Mouse (Mus musculus) monocyte, adult 2 months (primary cell): Measurements from ENCODE around the gene Cmss1.
A peak's percentile ranks its signal among the peaks of the same experiment; 100 is the strongest.

Experiments
- DNase-seq, 2 experiments: peaks; one replicate each; pipeline ENCODE4 v3.0.0; 2022; ENCODE audit warnings: low spot score in 2 of 2, low read depth in 1 of 2

Cmss1 gene

DNA sequence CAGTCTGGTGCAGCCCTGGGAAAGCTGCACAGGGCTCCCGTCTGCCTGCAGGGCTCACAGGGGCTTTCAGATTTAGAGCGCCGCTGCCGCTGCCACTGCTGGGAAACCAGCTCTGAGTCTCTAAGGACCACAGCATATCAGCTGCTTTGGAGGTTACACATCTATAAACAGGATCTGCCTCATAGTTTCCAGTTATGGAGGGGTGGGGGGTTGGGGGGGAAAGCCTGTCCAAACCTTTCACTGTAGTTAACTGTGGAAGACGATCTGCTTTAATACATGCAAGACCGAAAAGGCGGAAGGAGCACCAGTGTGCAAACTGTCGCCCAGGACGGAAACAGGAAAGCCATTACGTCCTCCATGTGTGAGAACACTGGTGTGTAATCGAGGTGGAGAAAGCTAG is 213.5 kb downstream of the Cmss1 start:
- DNase-seq, result no peak

DNA sequence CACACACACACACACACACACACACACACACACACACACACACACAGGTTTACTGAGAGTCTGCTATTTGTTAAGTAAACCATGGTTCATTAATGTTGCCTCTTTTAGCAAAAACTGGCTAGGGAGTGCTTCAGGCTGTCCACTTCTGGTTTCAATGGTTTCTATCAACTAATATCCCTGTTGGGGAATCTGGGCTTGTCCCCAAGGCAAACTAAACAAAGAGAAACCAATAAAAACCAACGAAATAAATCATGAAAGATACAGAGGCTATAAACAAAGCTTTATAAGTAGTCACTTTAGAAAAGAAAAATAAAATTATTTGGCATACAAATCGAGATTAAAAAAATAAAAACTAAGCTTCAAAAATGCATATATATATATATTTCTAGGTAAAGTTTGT is 214.2 kb downstream of the Cmss1 start:
- no peak for DNase-seq

GRCm38 (mm10) chr16:57391171-57391570 is 215.5 kb downstream of the Cmss1 start:
- DNase-seq, result peak; percentile 95 to 100

DNA sequence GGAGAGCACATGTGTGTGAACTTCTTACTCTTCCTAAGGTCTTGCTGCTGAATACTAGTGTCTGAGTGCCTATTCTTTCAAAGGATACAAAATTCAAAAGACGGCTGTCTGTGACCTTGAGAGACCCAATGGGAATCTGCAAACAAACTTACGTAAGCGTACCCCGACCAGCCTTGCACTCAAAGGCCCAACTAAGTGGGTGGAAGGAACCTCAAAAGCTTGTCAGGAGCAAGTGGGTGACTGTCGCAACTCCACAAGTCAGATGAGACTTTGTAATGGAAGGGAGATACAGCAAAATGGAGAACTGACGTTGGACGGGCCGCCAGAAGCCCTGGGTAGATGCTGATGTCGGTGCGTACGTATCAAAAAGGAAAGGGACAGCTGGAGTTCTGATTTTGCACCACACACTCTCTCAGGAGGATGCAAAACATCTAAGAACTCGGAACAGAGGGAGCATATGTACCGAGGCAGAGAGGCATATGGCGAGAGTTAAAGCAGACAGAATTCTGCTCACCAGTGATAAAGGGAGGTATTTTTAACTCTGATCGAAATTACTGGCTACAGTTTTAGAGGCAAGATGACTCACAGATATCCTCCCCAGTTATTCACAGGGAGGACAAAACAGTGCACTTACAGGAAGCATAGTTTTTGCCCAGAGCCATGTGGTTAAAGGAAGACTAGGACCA is 217.0 kb downstream of the Cmss1 start:
- DNase-seq, result no peak

GRCm38 (mm10) chr16:57384274-57384673 is 222.4 kb downstream of the Cmss1 start:
- DNase-seq, result no peak

GRCm38 (mm10) chr16:57383266-57383971 is 223.2 kb downstream of the Cmss1 start:
- no peak for DNase-seq

DNA sequence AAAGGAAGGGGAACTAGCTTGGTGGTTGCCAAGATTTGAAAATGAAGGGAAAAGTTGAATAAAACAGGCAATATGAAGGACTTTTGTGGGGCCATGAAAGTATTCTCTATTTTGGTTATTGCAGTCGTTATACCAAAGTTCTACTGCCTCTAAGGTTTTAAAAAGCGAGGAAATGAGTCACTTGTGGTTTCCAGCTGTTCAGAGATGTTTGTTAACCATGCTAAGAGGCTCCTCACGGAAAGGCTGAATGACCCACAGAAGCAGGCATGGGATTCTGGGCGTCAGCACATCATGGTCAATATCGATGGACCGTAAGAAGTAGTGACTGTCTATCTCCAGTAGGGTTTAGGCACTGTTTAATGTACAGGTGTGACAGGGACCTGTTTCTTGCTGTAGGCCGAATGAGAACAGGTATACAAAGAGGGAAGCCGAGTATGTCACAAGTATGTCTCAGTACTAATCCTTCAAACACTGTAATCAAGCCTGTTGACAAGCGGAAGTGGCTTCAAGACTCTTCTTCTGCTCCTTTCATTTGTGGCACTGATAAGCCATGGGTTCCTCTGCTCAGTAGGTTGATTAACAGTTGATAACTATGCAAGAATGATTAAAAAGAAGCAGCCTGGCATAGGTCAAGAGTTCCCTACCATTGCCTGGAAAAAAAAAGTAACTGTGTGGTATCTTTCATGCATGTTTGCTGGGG is 227.9 kb downstream of the Cmss1 start:
- DNase-seq, result no peak

DNA sequence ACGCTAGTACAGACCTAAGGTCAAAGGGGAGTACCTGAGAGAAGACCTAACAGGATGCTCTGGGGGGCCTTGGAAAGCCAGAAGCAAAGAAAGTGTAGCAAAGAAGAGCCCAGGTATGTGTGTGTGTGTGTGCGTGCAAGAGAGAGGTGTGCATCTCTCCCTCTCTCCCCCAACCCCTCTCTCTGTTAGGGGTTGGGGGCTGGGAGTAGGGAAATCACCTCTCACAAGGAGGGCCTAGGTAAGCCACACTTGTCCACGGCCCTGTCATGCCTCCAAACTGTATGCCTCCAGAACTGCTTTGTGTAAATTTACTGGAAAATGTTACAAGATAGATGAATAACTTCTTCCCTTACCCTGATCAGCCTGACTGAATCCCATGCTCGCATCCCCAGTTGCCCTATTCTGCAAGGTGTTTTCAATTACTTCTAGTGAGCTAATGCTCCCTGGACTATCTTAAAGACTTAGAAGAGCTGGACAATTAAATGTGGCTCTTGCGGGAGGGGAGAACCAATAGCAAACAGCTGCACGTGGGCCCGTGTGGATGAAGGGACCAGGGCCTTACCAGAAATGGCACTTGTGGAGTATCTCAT is 231.3 kb downstream of the Cmss1 start:
- DNase-seq, result no peak

DNA sequence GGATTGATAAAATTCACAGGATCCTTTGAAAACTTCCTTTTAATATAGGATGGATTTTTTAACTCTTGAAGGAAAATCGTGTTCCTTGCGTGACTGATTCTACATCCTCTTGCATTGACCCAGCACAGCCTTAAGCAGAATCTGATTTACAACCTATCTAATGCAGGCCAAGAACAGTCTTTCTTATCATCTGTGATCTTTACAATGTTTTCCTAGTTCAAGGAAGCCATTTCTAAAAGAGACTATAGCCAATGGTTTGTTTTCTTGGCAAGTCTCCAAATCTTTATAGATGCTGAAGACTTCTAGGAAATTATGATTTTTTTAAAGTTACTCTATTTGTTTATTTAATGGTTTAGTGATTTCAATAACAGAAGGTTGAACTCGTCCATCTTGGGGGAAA is 234.5 kb downstream of the Cmss1 start:
- no peak for DNase-seq

- DNase-seq, result no peak
Observed at GRCm38 (mm10) chr16:57369846-57370496, 236.7 kb downstream of the Cmss1 start.

DNA sequence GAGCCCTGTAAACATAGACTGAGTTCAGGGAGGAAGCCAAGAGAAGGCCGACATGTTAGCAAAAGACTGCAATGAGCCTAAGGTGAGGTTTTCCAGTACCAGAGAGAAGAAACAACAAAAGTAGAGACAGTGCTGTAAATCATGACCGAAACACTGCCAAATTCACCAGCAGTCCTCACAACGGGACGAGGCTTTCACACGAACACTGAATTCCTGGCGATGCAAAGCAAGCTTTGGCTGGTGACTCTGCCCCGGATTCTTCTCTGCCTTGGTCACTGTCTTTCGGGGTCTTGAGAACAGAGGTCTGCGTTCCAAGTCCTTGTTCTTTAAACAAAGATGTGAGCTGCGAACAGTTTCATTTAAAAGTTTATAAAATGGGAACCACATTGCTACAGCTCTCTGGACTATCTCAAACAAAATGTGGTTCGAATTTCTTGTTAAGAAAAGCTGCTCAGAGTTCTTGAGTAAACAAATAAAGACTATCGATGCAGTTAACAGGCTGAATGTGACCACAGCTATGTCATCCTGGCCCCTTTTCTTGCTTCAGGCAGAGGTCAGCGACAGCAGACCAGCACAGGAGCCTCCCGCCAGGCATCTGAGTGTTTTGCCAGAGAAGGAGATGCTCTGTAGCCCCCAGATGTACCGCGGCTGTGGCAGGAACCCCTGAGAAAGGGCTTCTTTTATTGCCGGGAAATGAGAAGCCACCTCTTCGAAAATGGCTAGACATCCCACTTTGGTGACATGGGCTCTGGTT is 239.5 kb downstream of the Cmss1 start:
- DNase-seq, result no peak

GRCm38 (mm10) chr16:57366141-57366540 is 240.5 kb downstream of the Cmss1 start:
- no peak for DNase-seq

GRCm38 (mm10) chr16:57364498-57364897 is 242.2 kb downstream of the Cmss1 start:
- no peak for DNase-seq

DNA sequence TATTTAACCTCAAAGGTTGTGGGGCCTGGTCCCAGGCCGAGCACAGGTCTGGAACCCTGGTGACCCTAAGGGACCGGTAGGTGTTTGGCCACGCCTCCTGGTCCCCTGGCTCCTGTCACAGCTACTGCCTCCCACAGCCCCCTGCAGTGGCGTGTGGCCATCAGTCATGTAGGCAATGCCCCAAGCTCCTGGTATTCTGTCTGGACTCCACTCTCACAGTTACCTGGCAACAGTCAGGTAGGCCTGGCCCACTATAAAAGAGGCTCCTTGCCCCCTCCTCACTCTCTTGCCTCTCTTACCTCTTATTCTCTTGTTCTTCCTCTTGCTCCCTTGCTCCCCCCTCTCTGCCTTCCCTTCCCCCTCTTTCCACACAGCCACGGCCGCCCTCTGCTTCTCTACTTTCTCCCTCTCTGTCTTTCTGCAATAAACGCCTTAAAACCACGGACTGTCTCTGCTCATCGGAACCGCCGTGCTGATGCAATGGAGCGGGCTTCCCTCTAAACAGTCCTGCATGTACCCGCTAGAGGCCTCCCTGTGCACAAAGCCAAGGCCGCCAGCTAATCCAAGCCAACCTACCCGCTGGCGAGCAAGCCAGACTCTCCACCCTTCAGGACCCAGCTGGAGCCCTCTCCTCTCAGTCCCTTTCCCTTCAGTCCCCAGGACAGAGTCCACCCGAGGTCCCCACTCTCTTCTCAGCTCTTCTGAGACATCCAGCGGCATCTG is 243.8 kb downstream of the Cmss1 start:
- DNase-seq, result no peak

GRCm38 (mm10) chr16:57360785-57361184 is 245.9 kb downstream of the Cmss1 start:
- DNase-seq, result no peak

DNA sequence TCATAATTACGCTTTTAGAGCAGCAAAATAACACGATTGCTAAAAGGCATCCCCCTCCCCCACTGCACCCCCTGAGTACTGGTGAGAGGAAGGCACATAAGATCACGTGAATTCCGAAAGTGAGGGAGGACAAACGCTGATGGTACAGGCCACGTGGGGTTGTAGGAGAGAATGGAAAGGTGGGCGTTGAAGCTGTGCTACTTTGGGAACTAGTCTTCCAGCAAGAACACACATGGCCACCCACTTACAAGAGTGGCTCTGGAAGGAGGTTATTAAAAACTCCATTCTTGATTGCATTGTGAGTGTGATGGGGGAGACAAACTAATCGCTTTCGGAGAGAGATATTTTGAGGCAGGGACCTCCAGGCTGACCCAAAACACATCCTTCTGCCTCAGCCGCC is 247.4 kb downstream of the Cmss1 start:
- no peak for DNase-seq

DNA sequence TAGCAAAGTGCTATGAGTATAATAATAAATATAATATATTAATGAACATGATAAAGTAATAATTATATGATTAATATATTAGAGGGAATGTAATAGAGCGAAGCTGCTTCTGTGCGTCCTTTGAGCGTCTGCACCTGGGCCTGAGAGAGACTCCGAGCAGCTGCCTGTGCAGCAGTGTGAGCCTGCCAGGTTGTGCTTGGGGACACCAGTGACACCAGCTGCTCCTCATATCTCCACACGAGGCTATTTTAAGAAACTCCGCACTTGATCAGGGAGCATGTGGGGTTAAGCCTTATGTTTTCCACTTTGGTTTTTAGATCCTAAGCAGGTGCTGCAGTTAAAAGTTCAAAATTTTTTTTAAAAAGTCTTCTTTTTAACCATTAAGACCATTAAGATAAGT is 249.7 kb downstream of the Cmss1 start:
- no peak for DNase-seq

GRCm38 (mm10) chr16:57356454-57356853 is 250.2 kb downstream of the Cmss1 start:
- DNase-seq, result no peak

GRCm38 (mm10) chr16:57353932-57354331 is 252.7 kb downstream of the Cmss1 start:
- DNase-seq, result no peak

- no peak for DNase-seq
Observed at GRCm38 (mm10) chr16:57353166-57353721, 253.4 kb downstream of the Cmss1 start.
